In genomic region chr1:163928846-163929245, GRCm38 (mm10) we compare ENCODE assay signal across 7 mouse cellular contexts. TPM values are rescaled to one million over a fixed set of nuclear protein-coding genes. Genes with fewer than 3 reads are reported as not detected.
DNase-seq lines count a peak whose midpoint lies in the region; ATAC-seq and TF ChIP-seq lines count a peak whose summit lies in the region.

TSS of gene Scyl3 (plus strand) at chr1:163929100.

- TF ChIP-seq POLR2A in lung, adult 2 months (IDR thresholded peaks at IDR 0.05; ENCODE audit: borderline replicate concordance, extremely low read depth, low read depth, low read length): no peak

- TF ChIP-seq CTCF in lung, adult 2 months (IDR thresholded peaks at IDR 0.05; ENCODE audit: insufficient read depth, low read length): no peak

- no peaks in the 10 kb centered on the region for H3K9me3 ChIP-seq in limb, embryonic 11.5 days (ENCODE audit: control insufficient read depth, low read length)
- no peaks in the 10 kb centered on the region for H3K9me3 ChIP-seq in neural tube, embryonic 15.5 days (replicated peaks)

- H3K27me3 ChIP-seq in limb, embryonic 11.5 days (ENCODE audit: control insufficient read depth, insufficient read depth, low read length): no peaks in the 10 kb centered on the region
- H3K27me3 ChIP-seq in neural tube, embryonic 15.5 days (replicated peaks): no peaks in the 10 kb centered on the region

- H3K36me3 ChIP-seq in limb, embryonic 11.5 days (ENCODE audit: control insufficient read depth, insufficient read depth, low read length): no peaks in the 10 kb centered on the region
- H3K36me3 ChIP-seq in neural tube, embryonic 15.5 days: peaks cover 3% of the 10 kb centered on the region

- H3K4me2 ChIP-seq in limb, embryonic 11.5 days (ENCODE audit: low read depth, severe bottlenecking): peak within 1 kb of the TSS; percentile 72
- peak within 1 kb of the TSS; percentile 76 for H3K4me2 ChIP-seq in neural tube, embryonic 15.5 days

- H3K9ac ChIP-seq in limb, embryonic 11.5 days (ENCODE audit: low read length): peak within 1 kb of the TSS; percentile 95
- peak within 1 kb of the TSS; percentile 97 for H3K9ac ChIP-seq in neural tube, embryonic 15.5 days (replicated peaks)

- H3K27ac ChIP-seq in limb, embryonic 11.5 days (replicated peaks; ENCODE audit: low read depth, low read length): no peak within 1 kb of the TSS
- H3K27ac ChIP-seq in neural tube, embryonic 15.5 days (replicated peaks): peak within 1 kb of the TSS; percentile 92

- ATAC-seq in limb, embryonic 11.5 days (ENCODE audit: insufficient number of reproducible peaks, low FRiP score, low TSS enrichment, low read depth): no peak
- ATAC-seq in neural tube, embryonic 15.5 days (ENCODE audit: low FRiP score): no peak

- 68% methylated on average over 7 of the region's 7 CpGs for WGBS in lung, adult 2 months
- 72% methylated on average over 7 of the region's 7 CpGs for WGBS in limb, embryonic 11.5 days
- WGBS in neural tube, embryonic 15.5 days: 76% methylated on average over 7 of the region's 7 CpGs

- peak within 1 kb of the TSS; percentile 94 for H3K4me3 ChIP-seq in lung, adult 2 months (replicated peaks; ENCODE audit: extremely low read depth, low read depth, low read length)
- H3K4me3 ChIP-seq in limb, embryonic 11.5 days (ENCODE audit: low read depth, low read length): peak within 1 kb of the TSS; percentile 95
- H3K4me3 ChIP-seq in neural tube, embryonic 15.5 days (replicated peaks): peak within 1 kb of the TSS; percentile 99

- H3K4me1 ChIP-seq in lung, adult 2 months (ENCODE audit: control insufficient read depth, insufficient read depth, low read length): peaks cover 8% of the 10 kb centered on the region; the same call in 1 of the 2 replicates
- peaks cover 12% of the 10 kb centered on the region for H3K4me1 ChIP-seq in limb, embryonic 11.5 days (ENCODE audit: control insufficient read depth, insufficient read depth, low read length)
- peaks cover 27% of the 10 kb centered on the region for H3K4me1 ChIP-seq in neural tube, embryonic 15.5 days

- DNase-seq in lung, adult 2 months: no peak
- no peak for DNase-seq in lung, postnatal 25 days (ENCODE audit: low spot score)
- DNase-seq in adrenal gland, postnatal 36 days: no peak
- no peak for DNase-seq in gonadal fat pad, adult 2 months (ENCODE audit: low read depth)
- DNase-seq in limb, embryonic 11.5 days (ENCODE audit: low spot score): no peak
- DNase-seq in urinary bladder, postnatal 36 days (ENCODE audit: low spot score in 2 of 2): no peak

RNA-seq across cellular contexts. Expression of gene Scyl3, which starts in this region (rescaled TPM):
- 6.3 and 7.1 TPM in 2 replicates for polyA plus RNA-seq in lung, adult 2 months (2012; rRNA removed)
- 10 to 100 TPM; 15.8 to 18.1 TPM for total RNA-seq in adrenal gland, postnatal 36 days (2021)
- 11.3 and 11.7 TPM in 2 replicates for polyA plus RNA-seq in gonadal fat pad, adult 2 months (2012; rRNA removed)
- 19.9 and 24.2 TPM in 2 replicates for polyA plus RNA-seq in limb, embryonic 11.5 days (2014; fragmentation: Nextera tagmentation; extraction: Ambion mirVana)
- 13.8 and 15.5 TPM in 2 replicates for polyA plus RNA-seq in neural tube, embryonic 15.5 days (2015; fragmentation: Nextera tagmentation; extraction: Ambion mirVana)
